Mouse (Mus musculus) lung, adult 2 months (tissue): ENCODE results near the gene Tacstd2.
A peak's percentile ranks its signal among the peaks of the same experiment; 100 is the strongest.

Source experiments
- CTCF ChIP-seq: fragments of 200-500 bp; IDR thresholded peaks from 2 replicates; pipeline ENCODE4 v1.5.1; 2011; ENCODE audit warnings: mild to moderate bottlenecking, low read length, control low read depth; ENCODE audit not compliant: insufficient read depth
- POLR2A ChIP-seq: fragments of 200-500 bp; IDR thresholded peaks from 2 replicates; pipeline ENCODE4 v1.6.1; 2011; ENCODE audit warnings: low read depth, mild to moderate bottlenecking, control low read depth, low read length, borderline replicate concordance; ENCODE audit errors: extremely low read depth

- TF ChIP-seq CTCF, result 0 out of 2 replicates have a peak, but pooled peaks have one; percentile 2
- no peak for TF ChIP-seq POLR2A
Observed at GRCm38 (mm10) chr6:67510752-67511151, 24.8 kb downstream of the Tacstd2 start.
